Mouse (Mus musculus): ENCODE measurements around the gene Rtl8b. TPM values are rescaled to one million over a fixed set of nuclear protein-coding genes. Genes with fewer than 3 reads are reported as not detected.

Gene Rtl8b
- polyA plus RNA-seq (2012; fragmentation: generic; extraction: Trizol): 100 to 1,000 TPM in 1 of 2 experiments, 10 to 100 TPM in 1; 67.4 to 140 TPM

GRCm38 (mm10) chrX:53670294-53670693 is at the start of gene Rtl8b:
Rtl8b (minus strand) TSS chrX:53670408.

GRCm38 (mm10) chrX:53642980-53643961 is 26.9 kb downstream of the Rtl8b start, which contains the start of gene Rtl8a:
Rtl8a (minus strand) TSS chrX:53643682.

Other genes starting within 250 kb of the Rtl8b start
- gene Etd, start 235.5 kb downstream of the Rtl8b start, polyA plus RNA-seq (2012; fragmentation: generic; extraction: Trizol): not detected
- gene Rtl8c, start 62.4 kb downstream of the Rtl8b start, polyA plus RNA-seq (2012; fragmentation: generic; extraction: Trizol): 1 to 10 TPM in 1 of 2 experiments, under 1 TPM in 1; 0.27 to 4.2 TPM
- not detected for gene Gm14597, start 61.4 kb downstream of the Rtl8b start, polyA plus RNA-seq (2012; fragmentation: generic; extraction: Trizol)
- 100 to 1,000 TPM in 1 of 2 experiments, 10 to 100 TPM in 1; 68.1 to 123 TPM for gene Rtl8a, start 26.7 kb downstream of the Rtl8b start, polyA plus RNA-seq (2012; fragmentation: generic; extraction: Trizol)
- under 1 TPM in 1 of 2 experiments, not detected in 1; 0.01 TPM for gene 4930502E18Rik, start 54.4 kb upstream of the Rtl8b start, polyA plus RNA-seq (2012; fragmentation: generic; extraction: Trizol)
- gene 1700013H16Rik, start 87.4 kb upstream of the Rtl8b start, polyA plus RNA-seq (2012; fragmentation: generic; extraction: Trizol): not detected
- gene Zfp36l3, start 106.0 kb upstream of the Rtl8b start, polyA plus RNA-seq (2012; fragmentation: generic; extraction: Trizol): under 1 TPM in 1 of 2 experiments, not detected in 1; 0.06 TPM
- 1 to 10 TPM in 1 of 2 experiments, under 1 TPM in 1; 0.66 to 4.6 TPM for gene Xlr, start 127.3 kb upstream of the Rtl8b start, polyA plus RNA-seq (2012; fragmentation: generic; extraction: Trizol)